Mouse (Mus musculus) frontal cortex, adult (tissue): ENCODE results near the gene Lrrc46.

ENCODE experiments used
- ATAC-seq: cut with Nextera tagmentation; 2 replicates; pipeline ENCODE4 v1.9.2; 2017; ENCODE audit warnings: mild to moderate bottlenecking, moderate library complexity, mixed read lengths; ENCODE audit not compliant: low TSS enrichment

The Lrrc46 gene

GRCm38 (mm10) chr11:97041022-97041899 lies at the start of gene Lrrc46, which contains the start of gene Mrpl10:
TSS of gene Lrrc46 (minus strand) at chr11:97041407.
TSS of gene Mrpl10 (plus strand) at chr11:97041560.
- ATAC-seq = peak; percentile 85

- no peak for ATAC-seq
Measured at GRCm38 (mm10) chr11:97086365-97086764, 45.2 kb upstream of the Lrrc46 start.

- no peak for ATAC-seq
Measured at GRCm38 (mm10) chr11:97084821-97085505, 43.8 kb upstream of the Lrrc46 start.

- ATAC-seq = peak; percentile 86; the same call in 1 of the 2 replicates
Measured at GRCm38 (mm10) chr11:97083401-97084140, 42.4 kb upstream of the Lrrc46 start.

- ATAC-seq = peak; percentile 43; the same call in 1 of the 2 replicates
Measured at GRCm38 (mm10) chr11:97082977-97083376, 41.8 kb upstream of the Lrrc46 start.

DNA sequence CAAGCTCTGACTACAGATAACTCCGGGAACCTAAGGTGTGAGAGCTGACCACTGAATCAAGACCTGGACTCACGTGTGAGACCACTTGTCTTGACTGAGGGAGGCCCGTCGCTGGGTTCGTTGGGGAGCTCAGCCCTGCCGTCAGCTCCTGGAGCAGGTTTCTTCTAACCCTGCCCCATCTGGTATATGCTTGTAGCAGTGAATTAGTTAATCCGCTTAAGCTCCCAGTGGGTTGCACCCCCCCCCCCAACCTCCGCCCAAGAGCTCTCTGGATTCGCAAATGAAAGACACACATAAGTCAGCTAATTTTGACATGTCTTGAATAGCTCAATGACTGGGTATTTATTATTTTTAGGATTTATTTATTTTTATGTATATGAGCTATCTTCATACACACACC lies 39.1 kb upstream of the Lrrc46 start:
- no peak for ATAC-seq

DNA sequence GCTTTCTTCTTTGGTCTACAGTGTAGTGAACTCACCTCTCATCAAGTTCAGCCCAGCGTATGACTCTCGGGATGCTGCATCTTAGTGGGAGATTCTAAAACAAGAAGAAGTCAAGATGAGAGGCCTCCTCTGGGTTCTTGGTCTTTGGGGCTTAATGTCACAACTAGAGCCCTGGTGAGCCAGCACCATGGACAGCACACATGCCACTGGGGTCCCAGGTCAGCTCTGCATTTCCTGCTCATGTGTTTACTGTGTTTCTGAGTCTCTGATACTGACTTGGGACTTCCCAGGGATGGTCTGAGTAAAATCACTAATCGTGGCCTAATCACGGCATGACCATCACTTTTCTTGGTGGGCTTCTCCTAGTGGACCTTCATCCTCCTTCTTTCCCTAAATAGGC lies 37.5 kb upstream of the Lrrc46 start:
- ATAC-seq = no peak

DNA sequence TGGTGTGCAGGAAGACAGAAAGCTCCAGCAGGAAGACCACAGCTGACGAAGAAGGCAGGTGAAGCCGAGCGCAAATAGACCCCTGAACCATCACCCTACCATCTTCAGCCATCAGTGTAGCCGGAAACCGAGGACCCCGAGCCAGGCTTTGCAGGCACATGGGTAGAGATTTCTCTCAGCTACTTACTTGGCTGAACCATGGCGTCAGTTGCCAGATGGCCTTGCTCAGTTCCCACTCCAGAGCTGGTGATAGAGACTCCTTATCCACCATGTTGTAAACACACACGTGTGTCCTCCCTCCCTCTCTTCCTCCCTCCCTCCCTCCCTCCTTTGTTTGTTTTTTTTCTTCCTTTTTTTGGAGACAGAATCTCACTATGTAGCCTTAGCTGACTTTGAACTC lies 33.0 kb upstream of the Lrrc46 start:
- no peak for ATAC-seq

- ATAC-seq = peak; percentile 69; the same call in 1 of the 2 replicates
Measured at GRCm38 (mm10) chr11:97072533-97072932, 31.3 kb upstream of the Lrrc46 start.

DNA sequence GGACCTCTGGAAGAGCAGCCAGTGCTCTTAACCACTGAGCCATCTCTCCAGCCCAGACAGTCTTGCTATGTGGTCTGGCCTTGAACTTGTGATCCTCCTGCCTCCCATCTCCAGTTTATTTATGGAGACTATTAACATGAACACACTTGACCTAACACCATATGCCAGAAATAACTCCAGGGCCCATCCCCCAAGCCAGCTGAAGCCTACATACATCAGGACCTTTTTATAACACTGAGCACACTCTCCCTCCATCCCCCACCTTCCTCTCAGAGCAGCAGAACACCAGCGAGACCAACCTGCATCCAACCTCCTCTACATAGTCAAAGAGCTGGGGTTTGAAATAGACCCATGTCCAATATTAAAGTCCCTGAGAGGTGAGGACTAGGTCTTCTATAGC lies 29.9 kb upstream of the Lrrc46 start:
- no peak for ATAC-seq

GRCm38 (mm10) chr11:97069770-97070169 lies 28.6 kb upstream of the Lrrc46 start:
- no peak for ATAC-seq

DNA sequence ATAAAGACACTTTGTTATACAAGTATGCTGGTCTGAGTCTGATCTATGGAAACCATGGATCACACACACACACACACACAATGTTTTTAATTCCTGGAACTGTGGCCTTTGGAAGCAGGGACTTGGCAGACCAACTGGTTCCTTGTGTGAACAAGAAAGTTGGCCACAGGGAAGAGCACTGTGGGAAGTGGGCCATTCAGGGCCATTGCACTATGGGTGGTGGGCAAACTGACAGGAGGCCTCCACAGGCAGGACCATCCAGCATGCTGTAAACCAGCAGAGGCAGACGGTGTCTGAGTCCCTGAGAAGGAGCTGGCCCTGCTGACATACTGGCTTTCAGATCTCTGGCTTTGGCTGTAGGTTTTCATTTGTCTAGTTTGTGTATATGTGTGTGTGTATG lies 28.1 kb upstream of the Lrrc46 start:
- no peak for ATAC-seq

DNA sequence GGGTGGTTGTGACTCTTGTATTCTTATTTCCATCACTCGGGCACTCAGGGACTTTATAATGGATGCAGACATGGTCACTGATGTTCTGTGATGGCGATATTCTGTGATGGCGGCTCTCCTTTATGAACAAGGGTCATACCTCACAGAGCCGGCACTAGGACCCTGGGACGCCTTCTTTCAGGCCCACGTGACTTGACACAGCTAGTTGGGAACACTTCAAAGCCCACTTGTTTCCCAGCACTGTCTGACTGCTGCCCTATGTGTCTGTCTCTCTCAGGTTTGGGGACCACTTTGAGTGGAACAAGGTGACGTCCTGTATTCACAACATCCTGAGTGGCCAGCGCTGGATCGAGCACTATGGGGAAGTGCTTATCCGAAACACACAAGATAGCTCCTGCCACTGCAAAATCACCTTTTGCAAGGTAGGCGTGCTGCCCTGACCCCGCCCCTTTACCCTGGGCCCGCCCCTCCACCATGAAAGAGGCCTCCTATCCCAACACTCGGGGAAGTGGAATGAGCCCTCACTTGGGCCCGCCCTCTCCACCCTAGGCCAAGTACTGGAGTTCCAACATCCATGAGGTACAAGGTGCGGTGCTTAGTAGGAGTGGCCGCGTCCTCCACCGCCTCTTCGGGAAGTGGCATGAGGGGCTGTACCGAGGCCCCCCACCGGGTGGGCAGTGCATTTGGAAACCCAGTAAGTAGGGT lies 25.6 kb upstream of the Lrrc46 start:
- no peak for ATAC-seq

DNA sequence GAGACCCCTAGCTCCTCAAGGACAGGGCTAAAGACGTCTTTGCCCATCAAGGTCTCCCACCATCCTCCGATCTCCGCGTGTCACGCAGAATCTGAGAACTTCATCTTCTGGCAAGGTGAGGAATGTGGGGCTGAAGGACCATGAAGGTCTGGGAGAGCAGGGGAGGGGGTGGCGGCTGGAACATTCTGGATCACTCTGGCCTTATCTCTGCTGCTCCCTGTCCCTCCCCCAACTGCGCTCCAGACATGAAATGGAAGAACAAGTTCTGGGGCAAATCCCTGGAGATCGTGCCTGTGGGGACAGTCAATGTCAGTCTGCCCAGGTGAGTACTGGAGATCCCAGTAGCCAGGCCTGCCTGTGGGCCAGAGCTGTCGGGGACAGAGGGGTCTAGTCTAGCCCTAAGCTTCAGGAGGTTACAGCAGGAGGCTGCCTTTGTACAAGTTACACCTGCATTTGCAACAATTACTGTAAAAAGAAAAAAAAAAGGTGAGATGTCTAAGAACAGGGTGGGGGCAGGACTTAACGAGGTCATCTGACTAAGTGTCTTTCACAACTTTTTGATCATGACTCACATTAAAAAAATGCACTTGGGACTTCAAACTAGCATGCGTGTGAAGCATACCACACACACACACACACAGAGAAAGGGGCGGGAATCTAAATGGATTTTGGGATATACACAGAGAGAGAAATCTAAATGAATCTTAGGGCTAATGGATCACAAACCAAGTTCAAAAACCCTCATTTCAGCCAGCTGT lies 24.5 kb upstream of the Lrrc46 start:
- ATAC-seq = no peak

- no peak for ATAC-seq
Measured at GRCm38 (mm10) chr11:97063921-97064295, 22.7 kb upstream of the Lrrc46 start.

GRCm38 (mm10) chr11:97063274-97063920 lies 22.2 kb upstream of the Lrrc46 start:
- ATAC-seq = peak; percentile 31; the same call in 1 of the 2 replicates

DNA sequence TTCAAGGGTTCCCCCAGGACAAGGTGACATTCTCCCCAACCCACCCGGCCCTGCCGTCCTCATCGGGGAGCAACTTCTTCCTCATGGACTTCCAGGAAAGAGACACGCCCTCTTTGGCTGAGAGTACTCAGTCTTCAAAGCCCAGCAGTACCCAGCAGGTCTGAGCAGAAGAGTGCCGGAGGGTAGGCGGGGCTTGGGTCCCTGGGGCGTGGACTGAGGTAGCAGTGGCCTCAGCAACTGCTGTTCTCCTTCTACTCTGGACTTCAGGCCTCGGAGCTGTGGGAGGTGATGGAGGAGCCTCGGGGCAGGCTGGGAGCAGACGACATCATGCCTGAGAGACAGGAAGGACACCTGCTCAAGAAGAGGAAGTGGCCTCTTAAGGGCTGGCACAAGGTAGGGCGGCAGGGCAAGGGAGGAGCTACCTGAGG lies 11.0 kb upstream of the Lrrc46 start:
- no peak for ATAC-seq

DNA sequence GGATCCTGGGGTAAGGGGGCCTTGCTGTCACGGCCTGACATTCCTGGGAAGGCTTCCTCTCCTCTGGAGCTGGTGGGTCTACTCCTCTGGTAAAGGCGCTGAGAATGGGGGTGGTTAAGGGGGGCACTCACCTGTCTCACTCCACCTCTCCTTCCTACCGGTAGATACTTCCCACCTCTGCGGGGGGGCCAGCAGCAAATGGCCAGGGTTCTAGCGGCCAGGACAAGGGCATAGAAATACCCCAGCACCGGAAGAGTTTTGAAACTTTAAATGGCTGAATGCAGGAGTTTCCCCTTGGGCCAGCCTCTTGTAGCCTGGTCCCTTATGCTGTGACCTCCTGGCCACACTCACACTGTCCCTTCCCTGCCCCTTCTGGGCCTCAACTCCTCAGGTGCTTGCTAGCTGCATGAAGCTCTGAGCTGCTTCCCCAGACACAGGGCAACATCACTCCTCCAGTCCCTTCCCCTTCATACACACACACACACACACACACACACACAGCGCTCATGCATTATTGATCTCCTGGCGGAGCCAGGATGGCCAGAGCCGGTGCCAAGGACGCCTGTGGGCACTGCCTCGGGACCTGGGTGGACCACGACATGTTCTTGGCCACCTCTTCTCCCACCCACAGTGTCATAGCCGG lies 9.9 kb upstream of the Lrrc46 start:
- ATAC-seq = no peak

GRCm38 (mm10) chr11:97050216-97050943 lies 9.2 kb upstream of the Lrrc46 start, which contains the start of gene Osbpl7:
TSS of gene Osbpl7 (plus strand) at chr11:97050628.
- peak; percentile 96 for ATAC-seq
